Mouse (Mus musculus) midbrain, embryonic 14.5 days (tissue): ENCODE results near the gene Prkaa2. TPM values are rescaled to one million over a fixed set of nuclear protein-coding genes. Genes with fewer than 3 reads are reported as not detected.

Source experiments
- ATAC-seq: fragments of 200-750 bp; cut with Nextera tagmentation; 2 replicates; pipeline ENCODE4 v1.8.0; 2017; ENCODE audit warnings: moderate number of reproducible peaks, moderate library complexity; ENCODE audit not compliant: low FRiP score, low TSS enrichment
- DNase-seq: peaks from one replicate; pipeline ENCODE4 v3.0.0-alpha.2; 2015
- H3K27ac ChIP-seq: fragments of 300-500 bp; sonication (generic); replicated peaks from 2 replicates; pipeline ENCODE4 v1.5.1; 2014; ENCODE audit warnings: mild to moderate bottlenecking, low read depth, low read length, moderate library complexity
- H3K27me3 ChIP-seq: fragments of 300-500 bp; sonication (generic); 2 replicates; pipeline ENCODE4 v1.6.1; 2014; ENCODE audit warnings: low read length, control low read depth, mixed read lengths; ENCODE audit not compliant: control insufficient read depth, insufficient read depth
- H3K36me3 ChIP-seq: fragments of 300-500 bp; sonication (generic); 2 replicates; pipeline ENCODE4 v1.6.1; 2014; ENCODE audit warnings: low read length, control low read depth; ENCODE audit not compliant: control insufficient read depth, insufficient read depth
- H3K4me1 ChIP-seq: fragments of 300-500 bp; sonication (generic); 2 replicates; pipeline ENCODE4 v1.6.1; 2014; ENCODE audit warnings: mild to moderate bottlenecking, antibody characterized with exemption, low read length, control low read depth; ENCODE audit not compliant: control insufficient read depth, insufficient read depth
- H3K4me2 ChIP-seq: fragments of 300-500 bp; sonication (generic); 2 replicates; pipeline ENCODE4 v1.6.1; 2014; ENCODE audit warnings: mild to moderate bottlenecking, low read length, moderate library complexity
- H3K4me3 ChIP-seq: fragments of 300-500 bp; sonication (generic); replicated peaks from 2 replicates; pipeline ENCODE4 v1.5.1; 2014; ENCODE audit warnings: low read depth, low read length
- H3K9ac ChIP-seq: fragments of 300-500 bp; sonication (generic); replicated peaks from 2 replicates; pipeline ENCODE4 v1.6.1; 2014; ENCODE audit warnings: mild to moderate bottlenecking, low read length, moderate library complexity
- H3K9me3 ChIP-seq: fragments of 300-500 bp; sonication (generic); 2 replicates; pipeline ENCODE4 v1.6.1; 2016; ENCODE audit warnings: low read length, control low read depth, mixed read lengths; ENCODE audit not compliant: control insufficient read depth
- WGBS: fragments of 180-500 bp; shearing (Covaris S2); extraction: QIAGEN DNeasy Blood & Tissue Kit; methylation state at CpG from one replicate; pipeline ENCODE4 v1.1.7; 2014; 5-methylcytosine and 5-hydroxymethylcytosine counted together
- polyA plus RNA-seq: library from polyadenylated mRNA; unstranded; fragments of >200 nt; fragmentation: Nextera tagmentation; extraction: Ambion mirVana; gene quantifications from 2 replicates; pipeline ENCODE4 v1.2.1, GENCODE M21; 2014

The Prkaa2 gene
- 17.8 and 19.4 TPM in 2 replicates for polyA plus RNA-seq

GRCm38 (mm10) chr4:105109199-105109989 is at the start of gene Prkaa2:
Gene Prkaa2 (minus strand): TSS chr4:105109890.
- no peaks in the 10 kb centered on the region for H3K27me3 ChIP-seq
- H3K9ac ChIP-seq: peak within 1 kb of the TSS; percentile 89
- peak; percentile 91 for ATAC-seq
- peaks cover 16% of the 10 kb centered on the region for H3K4me1 ChIP-seq
- DNase-seq: peak; percentile 88
- peak within 1 kb of the TSS; percentile 57 for H3K4me2 ChIP-seq
- WGBS: under 1% methylated on average over 80 of the region's 80 CpGs
- H3K9me3 ChIP-seq: no peaks in the 10 kb centered on the region
- peak within 1 kb of the TSS; percentile 70 for H3K4me3 ChIP-seq
- H3K36me3 ChIP-seq: no peaks in the 10 kb centered on the region
- peak within 1 kb of the TSS; percentile 87 for H3K27ac ChIP-seq

DNA sequence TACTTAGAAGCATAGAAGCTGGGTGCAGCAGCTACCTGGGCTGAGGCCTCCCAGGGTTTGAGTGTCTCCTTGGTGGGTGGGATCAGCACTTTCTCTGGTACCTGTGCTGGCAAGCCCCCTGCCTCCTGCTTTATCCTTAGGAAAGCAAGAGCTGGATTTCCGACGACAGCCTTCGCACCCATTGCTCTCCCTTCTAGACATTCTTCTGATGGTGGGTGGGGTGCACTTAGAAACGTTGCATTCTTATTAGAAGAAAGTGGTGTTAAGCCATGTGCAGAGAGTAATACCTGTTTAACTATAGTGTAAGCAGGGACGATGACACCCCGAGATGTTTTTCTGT is 49.8 kb upstream of the Prkaa2 start:
- Histone ChIP-seq H3K27ac (no peak overlapping the region), H3K9me3 (no peaks in the 10 kb centered on the region), H3K27me3 (no peaks in the 10 kb centered on the region), H3K4me2 (peak overlapping the region; percentile 81), H3K36me3 (no peaks in the 10 kb centered on the region), H3K4me1 (peaks cover 19% of the 10 kb centered on the region; the same call in 1 of the 2 replicates), H3K9ac (peak overlapping the region; percentile 83), H3K4me3 (peak overlapping the region; percentile 75)
- no peak for ATAC-seq
- WGBS: 15% methylated on average over 6 of the region's 6 CpGs
- DNase-seq: no peak

DNA sequence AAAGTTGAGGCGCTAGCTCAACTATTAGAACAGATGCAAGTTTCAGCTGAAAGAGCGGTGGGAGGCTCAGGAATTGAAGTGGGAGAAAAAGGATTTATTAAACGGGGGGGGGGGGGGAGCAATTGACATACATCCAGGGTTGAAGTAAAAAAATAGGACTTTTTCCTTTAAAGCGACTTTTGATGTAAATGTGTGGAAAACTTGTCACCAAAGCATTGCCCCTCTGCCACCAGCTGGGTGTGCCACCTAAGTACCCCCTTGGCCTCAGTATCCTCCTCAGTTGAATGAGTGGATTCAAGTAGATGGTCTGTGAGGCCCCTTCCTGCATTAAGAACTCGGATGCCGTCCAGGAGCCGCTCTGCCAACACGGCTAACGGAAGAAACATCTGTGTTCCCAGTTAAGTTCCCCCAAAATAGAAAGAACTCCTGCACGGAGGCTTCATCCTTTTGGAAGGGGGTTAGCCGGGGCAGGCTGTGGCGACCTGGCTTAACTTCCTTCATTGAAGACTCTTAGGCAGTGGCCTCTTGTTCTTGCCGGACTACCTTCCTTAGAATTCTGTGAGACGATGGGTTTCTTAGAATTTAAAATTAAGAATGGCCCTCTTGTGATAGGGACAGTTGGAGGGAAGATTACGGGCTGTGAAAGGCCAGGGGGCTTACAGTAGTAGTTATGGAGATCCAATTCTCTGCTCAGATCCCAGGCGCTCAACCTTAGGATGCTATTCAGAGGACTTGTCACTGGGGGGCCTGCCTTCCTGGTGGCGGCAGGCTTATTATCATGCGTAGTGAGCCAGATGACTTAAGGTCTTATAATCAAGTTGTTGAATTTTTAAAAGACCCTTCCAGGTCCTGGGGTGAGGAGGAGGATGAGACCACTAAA is 49.2 kb upstream of the Prkaa2 start:
- Histone ChIP-seq H3K4me1 (peaks cover 19% of the 10 kb centered on the region; the same call in 1 of the 2 replicates), H3K4me3 (peak overlapping the region; percentile 75), H3K9ac (peak overlapping the region; percentile 83), H3K27me3 (no peaks in the 10 kb centered on the region), H3K9me3 (no peaks in the 10 kb centered on the region), H3K27ac (peak overlapping the region; percentile 83), H3K4me2 (peak overlapping the region; percentile 81), H3K36me3 (no peaks in the 10 kb centered on the region)
- ATAC-seq (no peak), DNase-seq (peak; percentile 73)
- whole genome bisulfite sequencing: 1% methylated on average over 18 of the region's 18 CpGs

- Histone ChIP-seq H3K9ac (peak overlapping the region; percentile 83), H3K9me3 (no peaks in the 10 kb centered on the region), H3K4me2 (peak overlapping the region; percentile 81), H3K36me3 (no peaks in the 10 kb centered on the region), H3K4me3 (peak overlapping the region; percentile 75), H3K4me1 (peaks cover 19% of the 10 kb centered on the region; the same call in 1 of the 2 replicates), H3K27ac (peak overlapping the region; percentile 83), H3K27me3 (no peaks in the 10 kb centered on the region)
- 0% methylated on average over 26 of the region's 26 CpGs for WGBS
- DNase-seq (peak; percentile 89), ATAC-seq (peak; percentile 71)
Measured at GRCm38 (mm10) chr4:105158169-105158555, 48.5 kb upstream of the Prkaa2 start.

DNA sequence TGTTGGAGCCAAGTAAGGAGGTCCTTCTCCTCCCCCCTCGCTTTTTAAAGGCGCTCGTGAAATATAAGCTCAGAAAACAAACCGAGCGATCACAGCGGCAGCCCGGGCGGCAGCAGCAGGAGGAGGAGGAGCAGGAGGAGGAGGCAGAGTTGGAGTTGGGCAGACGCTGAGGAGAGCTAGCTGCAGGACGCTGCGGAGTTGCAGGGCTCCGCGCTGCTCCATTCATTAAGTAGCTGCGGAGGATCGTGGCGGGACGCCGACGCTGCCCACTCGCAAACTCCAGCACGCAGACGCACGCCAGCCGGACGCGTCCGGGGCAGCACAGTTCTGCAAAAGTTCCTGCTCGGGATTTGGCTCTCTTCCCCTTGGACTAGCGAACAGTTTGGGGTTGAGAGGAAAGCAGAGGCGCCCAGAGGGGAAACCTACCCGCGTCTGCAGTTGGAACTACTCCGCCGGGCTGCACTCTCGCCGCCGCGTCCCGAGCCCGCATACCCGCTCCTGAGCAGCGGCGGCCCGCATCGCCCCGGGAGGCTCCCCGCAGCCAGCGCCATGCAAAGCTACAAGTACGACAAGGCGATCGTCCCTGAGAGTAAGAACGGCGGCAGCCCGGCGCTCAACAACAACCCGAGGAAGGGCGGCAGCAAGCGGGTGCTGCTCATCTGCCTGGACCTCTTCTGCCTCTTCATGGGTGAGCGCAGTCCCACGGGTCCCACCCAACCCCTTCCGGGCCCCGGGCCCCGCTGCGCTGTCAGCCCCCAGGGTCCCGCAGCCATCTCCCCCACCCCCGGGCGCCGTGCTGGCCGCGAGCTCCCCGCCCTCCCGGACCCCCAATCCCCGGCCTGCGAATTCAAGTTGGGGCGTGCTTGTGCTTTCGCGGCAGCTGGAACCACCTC is 47.8 kb upstream of the Prkaa2 start, which contains the start of gene Plpp3:
TSS of gene Plpp3 (plus strand) at position 72 of the 893 bp plus-strand sequence.
- under 1% methylated on average over 77 of the region's 77 CpGs for WGBS
- H3K27me3 ChIP-seq: no peaks in the 10 kb centered on the region
- no peaks in the 10 kb centered on the region for H3K9me3 ChIP-seq

DNA sequence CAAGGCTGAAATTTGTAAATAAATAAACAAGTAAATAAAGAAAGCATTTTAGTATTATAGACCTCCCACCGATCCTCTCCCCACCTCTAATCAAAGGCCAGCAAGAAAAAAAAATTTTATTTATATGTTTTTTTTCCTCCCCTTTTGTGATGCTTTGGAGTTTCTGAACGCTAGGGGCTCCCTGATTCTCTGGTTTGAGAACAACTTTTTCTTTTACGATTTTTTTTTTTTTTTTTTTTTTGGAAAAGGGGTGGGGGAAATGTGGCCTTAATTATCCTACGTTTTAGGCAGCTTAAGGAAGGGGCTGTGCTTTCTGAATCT is 47.2 kb upstream of the Prkaa2 start:
- DNase-seq (no peak), ATAC-seq (no peak)
- Histone ChIP-seq H3K27me3 (no peaks in the 10 kb centered on the region), H3K4me1 (peaks cover 16% of the 10 kb centered on the region; the same call in 1 of the 2 replicates), H3K36me3 (no peaks in the 10 kb centered on the region), H3K27ac (peak overlapping the region; percentile 83), H3K4me3 (peak overlapping the region; percentile 75), H3K9ac (peak overlapping the region; percentile 83), H3K4me2 (peak overlapping the region; percentile 81), H3K9me3 (no peaks in the 10 kb centered on the region)
- WGBS: under 1% methylated on average over 4 of the region's 4 CpGs

More for the DNA sequence above, 47.8 kb upstream of the Prkaa2 start, which contains the start of gene Plpp3:
- ATAC-seq: peak; percentile 77
- Histone ChIP-seq H3K36me3 (no peaks in the 10 kb centered on the region), H3K9ac (peak within 1 kb of the TSS; percentile 83), H3K4me2 (peak within 1 kb of the TSS; percentile 81), H3K27ac (peak within 1 kb of the TSS; percentile 83), H3K4me3 (peak within 1 kb of the TSS; percentile 75), H3K4me1 (peaks cover 19% of the 10 kb centered on the region; the same call in 1 of the 2 replicates)
- peak; percentile 84 for DNase-seq

DNA sequence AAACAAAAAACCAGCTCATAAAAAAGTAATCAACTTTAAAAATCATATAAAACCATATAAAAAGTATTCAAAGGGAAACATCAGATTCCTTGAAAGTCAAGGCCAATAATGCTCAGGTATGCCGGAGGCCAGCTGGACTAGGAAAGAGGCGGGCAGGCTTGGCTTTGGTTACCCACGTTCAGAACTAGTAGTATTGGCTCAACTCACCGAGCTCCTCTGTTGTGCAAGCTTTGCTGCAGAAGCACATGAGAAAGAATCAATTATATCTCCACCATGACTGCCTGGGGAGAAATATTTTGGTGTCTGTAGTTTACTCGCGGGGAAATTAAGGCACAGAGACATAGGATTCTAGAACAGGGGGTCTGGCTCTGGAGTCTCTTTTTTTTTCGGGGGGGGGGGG is 46.6 kb upstream of the Prkaa2 start:
- Histone ChIP-seq H3K9me3 (no peaks in the 10 kb centered on the region), H3K9ac (no peak overlapping the region), H3K4me3 (no peak overlapping the region), H3K4me2 (no peak overlapping the region), H3K4me1 (peaks cover 12% of the 10 kb centered on the region; the same call in 1 of the 2 replicates), H3K36me3 (no peaks in the 10 kb centered on the region), H3K27ac (no peak overlapping the region), H3K27me3 (no peaks in the 10 kb centered on the region)
- DNase-seq (no peak), ATAC-seq (no peak)
- 79% methylated on average over 7 of the region's 7 CpGs for WGBS

DNA sequence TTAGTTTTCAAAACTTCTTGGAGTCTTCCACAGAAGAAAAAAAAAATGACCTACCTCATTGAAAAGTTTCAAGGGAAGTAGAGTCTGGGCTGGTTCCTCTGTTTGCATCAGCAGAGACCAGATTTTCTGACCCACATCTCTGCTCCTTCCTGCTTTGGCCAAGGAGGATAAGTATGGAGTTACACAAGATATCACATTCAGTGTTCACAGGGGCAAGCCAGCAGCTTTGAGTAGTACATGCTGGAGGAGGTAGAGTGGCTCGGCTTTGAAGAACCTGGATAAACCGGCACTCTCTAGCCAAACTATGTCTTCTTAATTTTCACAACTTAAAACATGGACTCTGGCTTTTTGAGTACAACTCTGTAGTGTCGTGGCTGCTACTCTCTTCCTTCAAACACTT is 43.5 kb upstream of the Prkaa2 start:
- H3K4me1 ChIP-seq: no peaks in the 10 kb centered on the region
- H3K9ac ChIP-seq: no peak overlapping the region
- no peaks in the 10 kb centered on the region for H3K27me3 ChIP-seq
- ATAC-seq: no peak
- no peaks in the 10 kb centered on the region for H3K36me3 ChIP-seq
- H3K4me3 ChIP-seq: no peak overlapping the region
- no peak overlapping the region for H3K27ac ChIP-seq
- no peak overlapping the region for H3K4me2 ChIP-seq
- WGBS: 89% methylated on average over 3 of the region's 3 CpGs
- no peaks in the 10 kb centered on the region for H3K9me3 ChIP-seq
- no peak for DNase-seq
